Mouse (Mus musculus): ENCODE measurements at regions not wholly inside any gene's neighbourhood (a gene's known extent, or its start where the extent isn't known, plus 50 kb on each side); places are given as distances from the start of the nearest gene placed in this dataset.
"Not testable (repeated sequence)": the region's sequence is repeated elsewhere in the genome, so short reads cannot be mapped to it uniquely, and the experiment has no call there.

GRCm38 (mm10) chr4:21464456-21464855 lies 221.3 kb downstream of the Prdm13 start:
- DNase-seq (ENCODE audit: low spot score) (no peak), ATAC-seq (ENCODE audit: low FRiP score) (no peak)
- Histone ChIP-seq H3K9ac (ENCODE audit: low read depth, low read length) (no peak overlapping the region), H3K27me3 (ENCODE audit: control insufficient read depth, insufficient read depth, low read length) (no peaks in the 10 kb centered on the region), H3K9me3 (ENCODE audit: control insufficient read depth, low read length) (no peaks in the 10 kb centered on the region), H3K4me2 (replicated peaks; ENCODE audit: low read depth, low read length) (no peak overlapping the region), H3K27ac (ENCODE audit: low read depth, low read length) (no peak overlapping the region), H3K36me3 (ENCODE audit: control insufficient read depth, insufficient read depth, low read length) (no peaks in the 10 kb centered on the region), H3K4me3 (ENCODE audit: low read depth, low read length) (no peak overlapping the region), H3K4me1 (replicated peaks; ENCODE audit: control insufficient read depth, insufficient read depth, low read length) (no peaks in the 10 kb centered on the region)
- 84% methylated on average over 2 of the region's 2 CpGs for WGBS

- H3K27ac ChIP-seq (ENCODE audit: low read depth, low read length): no peak overlapping the region
- no peak overlapping the region for H3K9ac ChIP-seq (ENCODE audit: low read depth, low read length)
- H3K4me1 ChIP-seq (replicated peaks; ENCODE audit: control insufficient read depth, insufficient read depth, low read length): no peaks in the 10 kb centered on the region
- no peak for DNase-seq (ENCODE audit: low spot score)
- no peak for ATAC-seq (ENCODE audit: low FRiP score)
- H3K9me3 ChIP-seq (ENCODE audit: control insufficient read depth, low read length): no peaks in the 10 kb centered on the region
- no peak overlapping the region for H3K4me3 ChIP-seq (ENCODE audit: low read depth, low read length)
- H3K36me3 ChIP-seq (ENCODE audit: control insufficient read depth, insufficient read depth, low read length): no peaks in the 10 kb centered on the region
- no peak overlapping the region for H3K4me2 ChIP-seq (replicated peaks; ENCODE audit: low read depth, low read length)
- H3K27me3 ChIP-seq (ENCODE audit: control insufficient read depth, insufficient read depth, low read length): no peaks in the 10 kb centered on the region
Observed at GRCm38 (mm10) chr4:21441274-21441673, 244.5 kb downstream of the Prdm13 start.

GRCm38 (mm10) chr4:21436710-21437109 lies 249.1 kb downstream of the Prdm13 start:
- no peaks in the 10 kb centered on the region for H3K36me3 ChIP-seq (ENCODE audit: control insufficient read depth, insufficient read depth, low read length)
- no peak; the same call in 1 of the 2 replicates for ATAC-seq (ENCODE audit: low FRiP score)
- no peak overlapping the region for H3K27ac ChIP-seq (ENCODE audit: low read depth, low read length)
- DNase-seq (ENCODE audit: low spot score): peak; percentile 1
- H3K4me2 ChIP-seq (replicated peaks; ENCODE audit: low read depth, low read length): no peak overlapping the region
- WGBS: 25% methylated on average over 2 of the region's 2 CpGs
- H3K4me1 ChIP-seq (replicated peaks; ENCODE audit: control insufficient read depth, insufficient read depth, low read length): no peaks in the 10 kb centered on the region
- no peaks in the 10 kb centered on the region for H3K9me3 ChIP-seq (ENCODE audit: control insufficient read depth, low read length)
- H3K9ac ChIP-seq (ENCODE audit: low read depth, low read length): no peak overlapping the region
- H3K4me3 ChIP-seq (ENCODE audit: low read depth, low read length): no peak overlapping the region
- no peaks in the 10 kb centered on the region for H3K27me3 ChIP-seq (ENCODE audit: control insufficient read depth, insufficient read depth, low read length)

- Histone ChIP-seq H3K36me3 (ENCODE audit: control insufficient read depth, insufficient read depth, low read length) (no peaks in the 10 kb centered on the region), H3K27ac (ENCODE audit: low read depth, low read length) (no peak overlapping the region), H3K4me2 (replicated peaks; ENCODE audit: low read depth, low read length) (no peak overlapping the region), H3K27me3 (ENCODE audit: control insufficient read depth, insufficient read depth, low read length) (no peaks in the 10 kb centered on the region), H3K9ac (ENCODE audit: low read depth, low read length) (no peak overlapping the region), H3K4me1 (replicated peaks; ENCODE audit: control insufficient read depth, insufficient read depth, low read length) (no peaks in the 10 kb centered on the region), H3K4me3 (ENCODE audit: low read depth, low read length) (no peak overlapping the region), H3K9me3 (ENCODE audit: control insufficient read depth, low read length) (no peaks in the 10 kb centered on the region)
- DNase-seq (ENCODE audit: low spot score) (peak; percentile 38), ATAC-seq (ENCODE audit: low FRiP score) (no peak)
Observed at GRCm38 (mm10) chr4:21407850-21408249, 277.9 kb downstream of the Prdm13 start.

DNA sequence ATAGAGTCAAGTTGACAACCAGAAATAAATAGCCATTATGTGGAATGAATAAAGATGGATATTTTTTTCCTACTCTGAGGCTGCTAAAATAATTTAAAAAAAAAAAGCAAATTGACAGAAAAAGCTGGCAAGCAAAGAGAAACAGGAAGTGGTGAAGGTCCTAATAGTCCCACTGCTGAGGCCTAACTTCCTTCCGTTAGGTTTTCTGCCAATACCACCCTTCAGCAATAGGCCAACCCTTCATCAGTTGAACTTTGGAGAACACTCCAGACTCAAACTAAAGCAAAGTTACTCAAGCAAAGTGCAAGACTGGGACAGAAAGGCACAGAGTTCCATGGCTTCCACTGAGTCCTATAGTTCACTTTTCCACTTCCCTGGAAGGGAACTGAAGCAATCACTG lies 316.4 kb downstream of the Prdm13 start:
- no peak for DNase-seq (ENCODE audit: low spot score)
- H3K4me1 ChIP-seq (replicated peaks; ENCODE audit: control insufficient read depth, insufficient read depth, low read length): no peaks in the 10 kb centered on the region
- 96% methylated on average over 1 of the region's 1 CpGs for WGBS

GRCm38 (mm10) chr4:21368234-21369021 lies 317.3 kb downstream of the Prdm13 start:
- Histone ChIP-seq H3K9me3 (ENCODE audit: control insufficient read depth, low read length) (no peaks in the 10 kb centered on the region), H3K27me3 (ENCODE audit: control insufficient read depth, insufficient read depth, low read length) (no peaks in the 10 kb centered on the region), H3K4me1 (replicated peaks; ENCODE audit: control insufficient read depth, insufficient read depth, low read length) (no peaks in the 10 kb centered on the region), H3K9ac (ENCODE audit: low read depth, low read length) (no peak overlapping the region), H3K27ac (ENCODE audit: low read depth, low read length) (no peak overlapping the region), H3K4me3 (ENCODE audit: low read depth, low read length) (no peak overlapping the region), H3K4me2 (replicated peaks; ENCODE audit: low read depth, low read length) (no peak overlapping the region), H3K36me3 (ENCODE audit: control insufficient read depth, insufficient read depth, low read length) (no peaks in the 10 kb centered on the region)
- ATAC-seq (ENCODE audit: low FRiP score): peak; percentile 80
- peak; percentile 60 for DNase-seq (ENCODE audit: low spot score)
- WGBS: 71% methylated on average over 11 of the region's 11 CpGs

More for the DNA sequence above, 316.4 kb downstream of the Prdm13 start:
- Histone ChIP-seq H3K4me3 (ENCODE audit: low read depth, low read length) (no peak overlapping the region), H3K27ac (ENCODE audit: low read depth, low read length) (no peak overlapping the region), H3K27me3 (ENCODE audit: control insufficient read depth, insufficient read depth, low read length) (no peaks in the 10 kb centered on the region), H3K9me3 (ENCODE audit: control insufficient read depth, low read length) (no peaks in the 10 kb centered on the region), H3K9ac (ENCODE audit: low read depth, low read length) (no peak overlapping the region), H3K36me3 (ENCODE audit: control insufficient read depth, insufficient read depth, low read length) (no peaks in the 10 kb centered on the region), H3K4me2 (replicated peaks; ENCODE audit: low read depth, low read length) (no peak overlapping the region)
- ATAC-seq (ENCODE audit: low FRiP score): no peak

DNA sequence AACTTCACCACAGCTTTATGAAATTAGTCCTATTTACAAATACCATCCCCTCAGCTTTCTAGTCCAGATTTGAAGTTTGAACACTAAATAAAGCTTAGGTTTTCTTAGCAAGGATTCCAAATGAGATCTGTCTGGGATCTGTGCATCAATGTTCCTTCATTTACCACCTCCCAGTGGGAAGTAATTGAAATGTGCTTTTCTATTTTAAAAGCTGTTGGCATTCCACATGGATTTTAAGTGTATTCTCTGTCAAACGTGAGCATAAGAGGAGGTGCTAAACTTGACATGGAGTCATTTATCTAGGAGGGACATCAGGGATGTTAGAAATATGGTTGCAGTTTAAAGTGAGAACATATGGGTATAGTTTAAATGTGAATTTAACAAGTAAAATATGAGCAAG lies 364.0 kb downstream of the Prdm13 start:
- Histone ChIP-seq H3K27me3 (ENCODE audit: control insufficient read depth, insufficient read depth, low read length) (no peaks in the 10 kb centered on the region), H3K36me3 (ENCODE audit: control insufficient read depth, insufficient read depth, low read length) (no peaks in the 10 kb centered on the region), H3K4me3 (ENCODE audit: low read depth, low read length) (no peak overlapping the region), H3K9ac (ENCODE audit: low read depth, low read length) (no peak overlapping the region), H3K27ac (ENCODE audit: low read depth, low read length) (no peak overlapping the region), H3K4me1 (replicated peaks; ENCODE audit: control insufficient read depth, insufficient read depth, low read length) (no peaks in the 10 kb centered on the region), H3K4me2 (replicated peaks; ENCODE audit: low read depth, low read length) (no peak overlapping the region), H3K9me3 (ENCODE audit: control insufficient read depth, low read length) (no peaks in the 10 kb centered on the region)
- DNase-seq (ENCODE audit: low spot score) (no peak), ATAC-seq (ENCODE audit: low FRiP score) (no peak)
- 54% methylated on average over 1 of the region's 1 CpGs for WGBS

DNA sequence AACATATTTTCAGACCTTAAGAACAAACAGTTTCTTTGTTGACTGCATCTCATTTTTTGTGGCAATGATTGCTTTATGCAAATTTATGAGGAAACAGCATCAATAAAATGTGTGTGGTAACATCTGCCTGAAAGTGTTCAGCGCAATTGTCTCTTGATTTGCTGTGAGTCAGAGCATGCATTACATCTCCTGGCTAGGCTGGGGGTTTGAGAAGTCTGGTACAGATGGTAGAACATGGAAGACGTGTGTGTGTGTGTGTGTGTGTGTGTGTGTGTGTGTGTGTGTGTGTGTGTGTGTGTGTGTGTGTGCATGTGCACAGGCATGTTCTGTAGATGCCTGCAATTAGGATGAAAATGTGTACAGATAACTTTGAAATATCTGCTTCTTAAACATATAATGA lies 376.5 kb downstream of the Prdm13 start:
- 84% methylated on average over 2 of the region's 2 CpGs for WGBS
- not testable (repeated sequence) for H3K4me2 ChIP-seq (replicated peaks; ENCODE audit: low read depth, low read length); H3K27me3 ChIP-seq (ENCODE audit: control insufficient read depth, insufficient read depth, low read length); H3K4me3 ChIP-seq (ENCODE audit: low read depth, low read length); H3K9me3 ChIP-seq (ENCODE audit: control insufficient read depth, low read length); H3K9ac ChIP-seq (ENCODE audit: low read depth, low read length); DNase-seq (ENCODE audit: low spot score); ATAC-seq (ENCODE audit: low FRiP score); H3K27ac ChIP-seq (ENCODE audit: low read depth, low read length); H3K4me1 ChIP-seq (replicated peaks; ENCODE audit: control insufficient read depth, insufficient read depth, low read length); H3K36me3 ChIP-seq (ENCODE audit: control insufficient read depth, insufficient read depth, low read length)

DNA sequence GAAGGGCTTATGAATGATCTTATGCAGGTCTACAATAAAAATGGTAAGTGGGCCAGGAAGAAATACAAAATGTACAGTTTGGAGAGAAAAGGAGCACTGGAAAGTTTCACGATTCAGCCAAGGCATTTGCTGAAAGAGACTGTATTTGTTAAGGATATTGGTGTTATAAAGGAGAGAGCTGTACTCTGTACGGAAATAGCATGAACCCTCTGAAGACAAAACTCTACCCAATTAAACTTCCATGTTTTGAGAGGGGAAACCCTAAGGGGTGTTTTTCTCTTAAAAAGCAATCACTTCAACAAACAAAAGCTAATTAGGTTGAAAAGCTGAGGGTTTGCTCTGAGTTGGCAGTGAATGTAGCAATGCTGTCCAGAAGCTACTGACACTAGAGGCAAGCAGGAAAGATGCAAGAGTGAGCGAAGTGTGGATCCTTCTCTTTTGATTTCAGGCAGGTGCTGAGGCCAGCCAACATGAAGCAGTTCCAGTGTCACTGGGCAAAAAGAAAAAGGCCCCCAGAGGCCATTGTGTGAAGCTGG lies 378.2 kb downstream of the Prdm13 start:
- no peak overlapping the region for H3K4me3 ChIP-seq (ENCODE audit: low read depth, low read length)
- WGBS: 87% methylated on average over 3 of the region's 3 CpGs
- no peak overlapping the region for H3K4me2 ChIP-seq (replicated peaks; ENCODE audit: low read depth, low read length)
- DNase-seq (ENCODE audit: low spot score) (no peak), ATAC-seq (ENCODE audit: low FRiP score) (no peak)
- no peak overlapping the region for H3K9ac ChIP-seq (ENCODE audit: low read depth, low read length)
- no peaks in the 10 kb centered on the region for H3K4me1 ChIP-seq (replicated peaks; ENCODE audit: control insufficient read depth, insufficient read depth, low read length)
- no peaks in the 10 kb centered on the region for H3K9me3 ChIP-seq (ENCODE audit: control insufficient read depth, low read length)
- H3K27me3 ChIP-seq (ENCODE audit: control insufficient read depth, insufficient read depth, low read length): no peaks in the 10 kb centered on the region
- H3K36me3 ChIP-seq (ENCODE audit: control insufficient read depth, insufficient read depth, low read length): no peaks in the 10 kb centered on the region
- H3K27ac ChIP-seq (ENCODE audit: low read depth, low read length): no peak overlapping the region

All from hindbrain, embryonic 11.5 days (tissue).